Mouse (Mus musculus) c-Kit-positive CD71-negative TER-119-negative erythroid progenitor cells, embryonic 14.5 days (primary cell): ENCODE data around the gene Gng3.
"Not testable (repeated sequence)": the region's sequence is repeated elsewhere in the genome, so short reads cannot be mapped to it uniquely, and the experiment has no call there.

ENCODE experiments used
- DNase-seq: peaks from one replicate; pipeline ENCODE4 v3.0.0-alpha.2; 2013; ENCODE audit warnings: low read depth

Gng3 gene

GRCm38 (mm10) chr19:8839103-8839907 is at the start of gene Gng3:
Gene Gng3 (minus strand): TSS chr19:8839194.
- no peak for DNase-seq

DNA sequence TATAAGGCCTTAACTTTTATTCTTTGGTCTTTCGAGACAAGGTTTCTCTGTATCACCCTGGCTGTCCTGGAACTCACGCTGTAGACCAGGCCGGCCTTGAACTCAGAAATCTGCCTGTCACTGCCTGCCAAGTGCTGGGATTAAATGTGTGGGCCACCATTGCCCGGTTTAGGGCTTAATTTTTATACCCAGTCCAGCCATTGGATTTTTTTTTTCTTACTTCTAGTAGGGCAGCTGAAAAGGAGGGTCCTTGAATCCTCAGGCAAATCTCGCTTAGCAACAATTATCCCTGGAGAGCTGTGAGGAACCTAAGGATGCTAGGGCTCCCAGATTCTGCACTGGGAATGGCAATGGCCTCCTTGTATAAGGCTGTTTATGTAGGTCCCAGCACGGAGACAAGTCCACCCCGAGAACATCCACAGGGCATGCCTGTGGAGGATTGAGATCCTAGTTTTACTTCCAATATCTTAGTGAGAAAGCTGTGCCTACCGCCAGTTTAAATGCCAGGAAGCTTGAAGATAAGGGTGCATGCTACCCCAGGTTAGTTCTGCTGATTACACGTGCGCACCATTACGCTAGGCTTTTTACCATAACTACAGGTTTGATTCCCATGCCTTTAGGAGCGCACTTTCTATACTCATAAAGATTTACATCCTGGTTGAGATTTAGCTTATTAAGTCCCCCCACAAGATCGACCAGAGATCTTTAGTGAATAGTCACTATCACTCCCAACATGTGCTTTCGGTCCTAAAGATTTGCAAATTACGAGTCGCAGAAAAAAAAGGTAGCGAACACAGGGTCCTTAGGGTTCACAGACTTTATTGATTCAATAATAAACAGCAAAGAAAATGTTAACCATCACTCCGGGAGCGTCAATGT is 48.8 kb upstream of the Gng3 start:
- DNase-seq = no peak

- no peak for DNase-seq
Measured at GRCm38 (mm10) chr19:8886916-8887584, 48.1 kb upstream of the Gng3 start.

GRCm38 (mm10) chr19:8883616-8884015 is 44.6 kb upstream of the Gng3 start, which contains the start of the genes Lbhd1 and Gm49403:
Gene Lbhd1 (plus strand): TSS chr19:8883732.
Gene Gm49403 (plus strand): TSS chr19:8883930.
- no peak for DNase-seq

GRCm38 (mm10) chr19:8881034-8881392 is 42.0 kb upstream of the Gng3 start:
- no peak for DNase-seq

GRCm38 (mm10) chr19:8880311-8881033 is 41.5 kb upstream of the Gng3 start, which contains the start of gene Uqcc3:
Gene Uqcc3 (minus strand): TSS chr19:8880923.
- DNase-seq = peak; percentile 82

DNA sequence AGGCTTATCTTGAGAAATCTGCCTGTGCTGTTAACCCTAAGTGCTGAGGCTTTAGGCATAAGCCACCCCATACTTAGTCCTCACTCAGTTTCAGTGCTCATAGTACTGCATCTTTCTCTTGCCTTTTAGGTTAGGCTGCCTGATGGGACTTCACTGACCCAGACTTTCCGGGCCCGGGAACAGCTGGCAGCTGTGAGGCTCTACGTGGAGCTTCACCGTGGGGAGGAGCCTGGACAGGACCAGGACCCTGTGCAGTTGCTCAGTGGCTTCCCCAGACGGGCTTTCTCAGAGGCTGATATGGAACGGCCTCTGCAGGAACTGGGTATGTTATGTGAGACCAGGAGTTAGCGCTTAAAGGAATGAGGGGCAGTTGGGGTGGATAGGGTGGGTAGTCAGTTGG is 36.0 kb upstream of the Gng3 start:
- DNase-seq = no peak

DNA sequence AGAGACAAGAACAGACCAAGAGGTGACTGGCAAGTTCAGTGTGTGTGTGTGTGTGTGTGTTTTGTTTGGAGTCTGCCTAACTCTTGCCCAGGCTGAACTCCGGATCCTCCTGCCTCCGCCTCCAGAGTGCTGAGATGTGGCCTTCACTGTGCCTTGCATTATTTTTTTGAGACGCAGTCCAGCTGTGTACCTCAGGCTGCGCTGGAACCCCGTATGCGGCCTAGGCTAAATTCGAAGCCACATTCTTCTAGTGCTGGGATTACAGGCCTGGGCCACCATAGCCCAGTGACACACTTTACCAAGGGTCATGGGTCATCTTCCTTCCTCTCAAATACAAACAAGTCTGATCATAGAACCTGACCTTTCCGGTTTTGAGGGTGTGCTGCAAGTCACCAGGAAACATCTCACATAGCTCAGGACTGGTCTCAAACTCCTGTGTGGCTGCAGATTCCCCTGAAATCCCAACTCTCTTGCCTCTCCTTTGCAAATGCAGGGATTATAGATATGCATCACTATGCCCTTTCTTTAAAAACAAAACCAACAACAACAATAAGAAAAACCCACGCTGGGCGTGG is 33.4 kb upstream of the Gng3 start:
- DNase-seq = no peak

DNA sequence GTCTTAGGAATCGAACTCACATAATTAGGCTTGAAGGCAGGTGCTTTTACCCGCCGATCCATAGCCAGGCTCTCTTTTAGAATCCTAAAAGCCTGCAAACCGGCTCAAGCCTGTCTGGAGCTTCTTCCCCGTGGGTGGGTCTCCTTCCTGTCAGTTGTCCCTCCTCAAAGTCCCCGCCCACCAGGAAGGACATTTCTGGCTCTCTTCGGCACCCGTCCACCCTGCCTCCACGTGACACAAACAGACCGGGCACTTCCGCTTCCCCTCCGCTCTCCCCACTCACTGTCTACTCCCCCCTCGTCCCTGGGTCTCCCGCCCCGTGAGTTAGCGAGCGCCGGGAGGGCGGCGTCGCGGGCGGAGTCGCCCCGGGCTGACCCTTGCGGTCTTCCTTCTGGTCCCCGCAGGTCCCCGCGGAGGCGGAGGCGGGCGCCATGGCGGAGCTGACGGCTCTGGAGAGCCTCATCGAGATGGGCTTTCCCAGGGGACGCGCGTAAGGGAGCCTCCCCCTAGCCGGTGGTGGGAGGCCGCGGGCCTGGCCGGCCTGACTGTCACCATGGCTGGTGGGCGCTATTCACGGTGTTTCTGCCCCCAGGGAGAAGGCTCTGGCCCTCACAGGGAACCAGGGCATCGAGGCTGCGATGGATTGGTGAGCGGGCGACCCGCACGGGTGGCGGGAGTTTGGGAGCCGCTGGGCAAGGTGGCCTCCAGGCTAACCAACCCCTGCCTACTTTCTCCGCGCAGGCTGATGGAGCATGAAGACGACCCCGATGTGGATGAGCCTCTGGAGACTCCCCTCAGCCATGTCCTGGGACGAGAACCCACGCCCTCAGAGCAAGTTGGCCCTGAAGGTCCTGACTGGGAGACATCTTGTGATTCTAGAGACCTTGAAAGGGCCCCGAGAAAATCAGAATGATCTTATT is 32.5 kb upstream of the Gng3 start, which contains the start of gene Ubxn1:
Gene Ubxn1 (plus strand): TSS at position 230 of the 920 bp plus-strand sequence.
- peak; percentile 94 for DNase-seq

- no peak for DNase-seq
Measured at GRCm38 (mm10) chr19:8870838-8871237, 31.8 kb upstream of the Gng3 start.

DNA sequence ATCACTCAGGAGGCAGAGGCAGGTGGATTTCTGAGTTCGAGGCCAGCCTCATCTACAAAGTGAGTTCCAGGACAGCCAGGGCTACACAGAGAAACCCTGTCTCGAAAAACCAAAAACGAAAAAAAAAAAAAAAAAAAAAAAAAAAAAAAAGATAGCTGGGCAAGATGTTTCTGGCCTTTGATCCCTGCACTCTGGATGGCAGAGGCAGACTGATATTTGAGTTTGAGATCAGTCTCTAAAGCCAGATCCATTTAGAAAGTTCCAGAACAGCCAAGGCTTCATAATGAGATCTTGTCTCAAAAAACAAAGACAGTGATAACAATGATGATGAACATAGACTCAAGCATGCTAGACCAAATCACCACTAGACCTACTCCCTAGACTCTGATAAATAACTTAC is 31.4 kb upstream of the Gng3 start:
- DNase-seq = not testable (repeated sequence)

DNA sequence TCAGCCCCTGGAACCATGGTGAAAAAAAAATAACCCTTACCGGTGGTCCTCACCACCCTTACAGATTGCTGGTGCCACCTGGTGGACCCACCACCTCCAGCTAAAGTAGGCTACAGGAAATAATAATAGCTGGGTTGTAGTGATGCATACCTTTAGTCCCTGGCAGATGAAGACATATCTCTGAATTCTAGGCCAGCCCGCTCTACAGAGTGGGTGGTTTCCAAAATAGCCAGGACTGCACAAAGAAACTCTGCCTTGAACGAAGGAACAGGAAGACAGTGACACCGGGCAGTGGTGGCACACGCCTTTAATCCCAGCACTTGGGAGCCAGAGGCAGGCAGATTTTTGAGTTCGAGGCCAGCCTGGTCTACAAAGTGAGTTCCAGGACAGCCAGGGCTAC is 25.3 kb upstream of the Gng3 start:
- no peak for DNase-seq

DNA sequence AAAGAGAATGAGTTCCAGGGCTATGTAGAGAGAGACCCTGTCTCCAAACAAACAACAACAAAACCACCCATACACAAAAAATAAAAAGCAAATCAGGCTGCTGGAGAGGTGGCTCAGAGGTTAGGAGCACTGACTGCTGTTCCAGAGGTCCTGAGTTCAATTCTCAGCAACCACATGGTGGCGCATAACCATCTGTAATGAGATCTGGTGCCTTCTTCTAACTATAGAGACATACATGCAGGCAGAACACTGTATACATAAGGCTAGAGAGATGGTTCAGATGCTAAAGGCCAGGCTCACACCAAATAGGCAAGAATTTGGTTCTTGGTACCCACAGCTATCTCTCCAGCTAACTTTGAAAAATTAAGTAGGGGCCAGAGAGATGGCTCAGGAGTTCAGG is 20.0 kb upstream of the Gng3 start:
- no peak for DNase-seq

DNA sequence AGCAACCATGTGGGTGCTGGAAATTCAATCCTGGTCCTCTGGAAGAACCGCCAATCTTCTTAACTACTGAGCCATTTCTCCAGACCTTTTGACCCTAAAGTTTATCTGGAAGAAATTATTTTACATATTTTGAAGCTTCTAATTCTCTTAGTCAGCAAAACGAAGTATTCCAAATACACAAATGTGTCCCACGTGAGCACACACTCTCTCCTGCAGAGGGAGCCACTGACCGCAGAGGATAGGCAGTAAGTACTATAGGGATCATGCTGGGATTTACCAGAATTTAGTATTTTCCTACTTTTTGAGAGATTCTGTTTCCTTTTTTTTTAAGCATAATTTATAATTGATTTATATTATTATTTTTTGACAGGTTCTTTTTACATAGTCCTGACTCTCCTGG is 18.7 kb upstream of the Gng3 start:
- DNase-seq = peak; percentile 59

- no peak for DNase-seq
Measured at GRCm38 (mm10) chr19:8853117-8853516, 14.1 kb upstream of the Gng3 start.

GRCm38 (mm10) chr19:8852236-8852928 is 13.4 kb upstream of the Gng3 start:
- DNase-seq = no peak

DNA sequence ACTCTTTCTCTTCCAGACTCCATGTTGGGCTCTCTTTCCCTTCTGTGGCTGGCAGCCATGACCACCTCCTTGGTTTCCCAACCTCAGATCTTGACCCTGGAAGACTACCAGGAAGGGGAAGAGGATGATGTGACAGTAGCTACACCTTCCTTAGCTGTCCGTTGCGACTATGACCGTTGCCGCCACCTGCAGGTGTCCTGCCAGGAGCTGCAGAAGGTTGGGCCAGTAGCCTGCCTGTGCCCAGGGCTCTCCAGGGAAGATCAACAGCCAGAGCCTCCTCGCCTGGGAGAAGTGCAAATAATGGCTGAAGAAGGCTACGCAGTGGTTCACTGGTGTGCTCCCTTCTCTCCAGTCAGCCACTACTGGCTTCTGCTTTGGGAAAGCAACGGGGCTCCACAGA is 12.6 kb upstream of the Gng3 start:
- no peak for DNase-seq

- no peak for DNase-seq
Measured at GRCm38 (mm10) chr19:8850402-8850901, 11.5 kb upstream of the Gng3 start, which contains the start of gene Lrrn4cl. Gene Lrrn4cl (plus strand): TSS chr19:8850768.

DNA sequence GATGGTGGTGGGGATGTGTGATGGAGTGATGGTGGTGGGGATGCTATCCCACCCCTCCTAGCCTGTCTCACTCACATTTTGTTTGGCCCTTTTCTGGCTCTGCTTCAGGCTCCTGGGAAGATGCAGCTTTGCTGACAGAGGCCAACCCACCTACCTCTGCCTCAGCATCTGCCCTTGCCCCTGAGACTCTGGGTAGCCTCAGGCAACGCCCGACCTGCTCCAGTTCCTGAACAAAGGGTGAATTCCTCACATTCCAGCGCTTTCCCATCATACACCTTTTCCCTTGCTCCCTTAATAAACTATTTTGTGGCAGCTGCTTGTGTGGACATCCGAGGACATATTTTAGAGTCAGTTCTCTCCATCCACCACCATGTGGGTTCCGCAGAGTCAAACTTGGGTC is 9.4 kb upstream of the Gng3 start:
- DNase-seq = no peak
